Mouse (Mus musculus) neural tube, embryonic 15.5 days (tissue): ENCODE data around the gene Pum1. TPM values are rescaled to one million over a fixed set of nuclear protein-coding genes. Genes with fewer than 3 reads are reported as not detected.

ENCODE experiments used
- ATAC-seq: fragments of 200-750 bp; cut with Nextera tagmentation; 2 replicates; pipeline ENCODE4 v1.8.0; 2017; ENCODE audit warnings: mild to moderate bottlenecking, moderate TSS enrichment, moderate library complexity; ENCODE audit not compliant: low FRiP score
- H3K27ac ChIP-seq: fragments of 300-500 bp; sonication (generic); replicated peaks from 2 replicates; pipeline ENCODE4 v1.5.1; 2015; ENCODE audit warnings: mild to moderate bottlenecking, inconsistent platforms
- H3K27me3 ChIP-seq: fragments of 300-500 bp; sonication (generic); replicated peaks from 2 replicates; pipeline ENCODE4 v1.6.1; 2015; ENCODE audit warnings: inconsistent platforms
- H3K36me3 ChIP-seq: fragments of 300-500 bp; sonication (generic); 2 replicates; pipeline ENCODE4 v1.6.1; 2015; ENCODE audit warnings: inconsistent platforms
- H3K4me1 ChIP-seq: fragments of 300-500 bp; sonication (generic); 2 replicates; pipeline ENCODE4 v1.6.1; 2015; ENCODE audit warnings: inconsistent platforms
- H3K4me2 ChIP-seq: fragments of 300-500 bp; sonication (generic); 2 replicates; pipeline ENCODE4 v1.6.1; 2015; ENCODE audit warnings: inconsistent platforms, mild to moderate bottlenecking, moderate library complexity
- H3K4me3 ChIP-seq: fragments of 300-500 bp; sonication (generic); replicated peaks from 2 replicates; pipeline ENCODE4 v1.5.1; 2015; ENCODE audit warnings: mild to moderate bottlenecking, inconsistent platforms
- H3K9ac ChIP-seq: fragments of 300-500 bp; sonication (generic); replicated peaks from 2 replicates; pipeline ENCODE4 v1.6.1; 2015; ENCODE audit warnings: mild to moderate bottlenecking, inconsistent platforms
- H3K9me3 ChIP-seq: fragments of 300-500 bp; sonication (generic); replicated peaks from 2 replicates; pipeline ENCODE4 v1.6.1; 2016; ENCODE audit warnings: inconsistent platforms
- WGBS: fragments of 180-500 bp; shearing (Covaris S2); methylation state at CpG from one replicate; pipeline ENCODE4 v1.1.7; 2015; ENCODE audit warnings: mixed read lengths; 5-methylcytosine and 5-hydroxymethylcytosine counted together
- polyA plus RNA-seq: library from polyadenylated mRNA; unstranded; fragments of >200 nt; fragmentation: Nextera tagmentation; extraction: Ambion mirVana; gene quantifications from 2 replicates; pipeline ENCODE4 v1.2.1, GENCODE M21; 2015

Pum1 gene
- polyA plus RNA-seq, 1 experiment from 2014 or later, result 75.8 TPM

DNA sequence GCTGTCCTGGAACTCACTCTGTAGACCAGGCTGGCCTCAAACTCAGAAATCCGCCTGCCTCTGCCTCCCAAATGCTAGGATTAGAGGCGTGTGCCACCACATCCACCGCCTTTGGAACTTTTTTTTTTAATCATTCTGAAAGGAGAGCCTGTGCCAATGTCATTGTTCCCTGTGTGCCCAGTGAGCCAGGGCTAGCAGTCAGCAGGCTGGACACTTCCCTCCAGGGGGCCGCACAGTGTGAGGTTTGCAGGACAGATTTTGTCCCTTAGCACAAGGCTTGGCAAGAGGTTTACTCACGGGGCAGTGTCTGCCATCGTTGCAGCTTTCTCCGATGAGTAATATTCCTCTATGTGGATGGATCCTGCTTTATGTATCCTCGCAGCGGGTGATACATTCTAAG, 143.6 kb downstream of the Pum1 start:
- H3K4me1 ChIP-seq, result peaks cover 79% of the 10 kb centered on the region
- 83% methylated on average over 9 of the region's 9 CpGs for WGBS
- ATAC-seq, result no peak

DNA sequence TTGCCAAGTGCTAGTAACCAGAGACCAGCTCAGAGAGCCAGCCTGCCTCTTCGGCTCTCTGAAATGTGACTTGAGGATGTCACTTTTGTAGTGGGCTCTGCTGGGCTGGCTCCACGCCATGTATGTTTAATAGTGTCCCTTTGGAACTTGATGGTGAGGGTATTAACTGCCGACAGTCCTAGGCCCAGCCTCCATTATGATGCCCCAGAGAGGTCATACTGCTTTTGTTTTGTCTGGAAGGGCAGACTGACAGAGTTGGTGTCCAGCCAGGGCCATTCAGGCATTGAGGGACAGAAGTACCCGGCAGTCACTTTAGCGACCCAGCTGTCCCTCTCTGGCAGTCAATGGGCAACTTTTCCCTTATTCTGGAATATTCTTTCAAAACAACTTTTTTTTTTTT, 146.7 kb downstream of the Pum1 start:
- Histone ChIP-seq H3K9ac (no peak overlapping the region), H3K9me3 (no peaks in the 10 kb centered on the region), H3K4me2 (no peak overlapping the region), H3K27ac (peak overlapping the region; percentile 64; the same call in 1 of the 2 replicates), H3K4me1 (peaks cover 79% of the 10 kb centered on the region), H3K36me3 (no peaks in the 10 kb centered on the region), H3K27me3 (no peaks in the 10 kb centered on the region), H3K4me3 (no peak overlapping the region)
- no peak for ATAC-seq
- 11% methylated on average over 5 of the region's 5 CpGs for WGBS

More for the DNA sequence above, 143.6 kb downstream of the Pum1 start:
- H3K27me3 ChIP-seq, result no peaks in the 10 kb centered on the region
- H3K4me3 ChIP-seq, result no peak overlapping the region
- no peaks in the 10 kb centered on the region for H3K9me3 ChIP-seq
- H3K27ac ChIP-seq, result no peak overlapping the region
- H3K36me3 ChIP-seq, result peaks cover 3% of the 10 kb centered on the region; the same call in 1 of the 2 replicates
- H3K9ac ChIP-seq, result no peak overlapping the region
- H3K4me2 ChIP-seq, result no peak overlapping the region

DNA sequence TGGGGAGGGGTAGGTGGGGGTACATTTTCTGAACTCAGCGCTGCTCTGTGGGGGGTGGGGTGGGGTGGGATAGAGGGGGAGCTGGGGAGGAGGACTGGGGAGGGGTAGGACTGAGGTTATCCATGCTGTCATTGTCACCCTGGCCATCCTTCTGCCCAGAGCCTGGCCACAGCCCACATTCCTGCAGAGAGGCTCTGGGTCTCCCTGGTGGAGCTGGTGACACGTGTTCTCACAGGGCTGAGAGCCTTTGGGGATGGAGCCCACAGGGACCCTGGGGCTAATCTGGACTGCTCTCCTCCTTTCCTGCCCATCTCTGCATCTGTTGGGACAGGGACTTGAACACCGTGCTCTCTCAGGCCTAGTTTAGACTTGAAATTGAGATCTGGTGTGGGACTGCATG, 147.7 kb downstream of the Pum1 start:
- H3K9me3 ChIP-seq, result no peaks in the 10 kb centered on the region
- H3K4me3 ChIP-seq, result no peak overlapping the region
- H3K27ac ChIP-seq, result peak overlapping the region; percentile 73
- 30% methylated on average over 3 of the region's 3 CpGs for WGBS
- H3K27me3 ChIP-seq, result no peaks in the 10 kb centered on the region
- ATAC-seq, result peak; percentile 32; the same call in 1 of the 2 replicates
- H3K36me3 ChIP-seq, result no peaks in the 10 kb centered on the region
- no peak overlapping the region for H3K4me2 ChIP-seq
- peaks cover 79% of the 10 kb centered on the region for H3K4me1 ChIP-seq
- no peak overlapping the region for H3K9ac ChIP-seq

DNA sequence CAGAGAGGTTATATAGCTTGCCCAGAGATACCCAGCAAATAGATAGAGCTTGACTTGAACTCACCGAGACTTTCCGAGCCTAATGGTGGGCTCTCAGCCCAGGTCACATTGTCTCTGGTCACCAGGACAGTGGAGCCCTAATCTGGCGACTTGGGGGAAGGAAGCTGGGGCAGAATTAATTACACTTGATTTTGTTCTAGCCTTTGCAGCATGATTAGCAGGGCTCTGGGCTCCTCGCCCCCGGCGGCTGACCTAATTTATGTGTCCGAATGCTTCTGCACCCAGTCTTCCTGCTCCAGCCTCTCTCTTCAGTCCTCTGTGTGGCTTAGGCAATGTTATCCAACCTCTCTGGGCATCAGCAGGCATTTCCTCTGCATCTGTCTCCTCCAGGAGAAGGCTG, 148.3 kb downstream of the Pum1 start:
- Histone ChIP-seq H3K27ac (peak overlapping the region; percentile 73), H3K27me3 (no peaks in the 10 kb centered on the region), H3K9me3 (no peaks in the 10 kb centered on the region), H3K4me3 (no peak overlapping the region), H3K9ac (no peak overlapping the region), H3K36me3 (no peaks in the 10 kb centered on the region), H3K4me2 (no peak overlapping the region; the same call in 1 of the 2 replicates), H3K4me1 (peaks cover 77% of the 10 kb centered on the region)
- 33% methylated on average over 7 of the region's 7 CpGs for whole genome bisulfite sequencing
- ATAC-seq, result no peak

DNA sequence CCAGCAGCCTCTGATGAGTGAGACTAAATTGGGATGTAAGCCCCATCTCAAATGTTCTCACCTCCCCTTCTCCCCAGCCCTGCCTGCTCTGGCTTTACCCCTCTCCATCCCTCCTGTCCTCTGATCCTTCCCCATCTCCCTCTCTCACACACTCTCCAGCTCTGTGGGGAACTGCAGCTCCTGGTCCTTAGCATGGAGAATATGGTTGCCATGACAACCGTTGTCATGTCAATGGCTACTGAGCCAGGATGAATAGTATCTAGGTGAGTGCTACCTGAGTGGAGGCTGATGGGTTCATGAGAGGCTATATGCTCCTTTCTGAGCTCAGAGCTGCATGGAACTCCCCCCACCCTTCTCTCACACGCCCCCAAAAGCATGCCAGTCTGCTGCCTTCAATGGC, 150.8 kb downstream of the Pum1 start:
- peak; percentile 62 for ATAC-seq
- 35% methylated on average over 2 of the region's 2 CpGs for WGBS
- Histone ChIP-seq H3K4me2 (peak overlapping the region; percentile 30), H3K36me3 (no peaks in the 10 kb centered on the region; the same call in 1 of the 2 replicates), H3K27me3 (no peaks in the 10 kb centered on the region), H3K9me3 (no peaks in the 10 kb centered on the region), H3K4me1 (peaks cover 71% of the 10 kb centered on the region), H3K4me3 (no peak overlapping the region), H3K9ac (0 out of 2 replicates have a peak overlapping the region, but pooled peaks have one; percentile 28), H3K27ac (peak overlapping the region; percentile 77)

DNA sequence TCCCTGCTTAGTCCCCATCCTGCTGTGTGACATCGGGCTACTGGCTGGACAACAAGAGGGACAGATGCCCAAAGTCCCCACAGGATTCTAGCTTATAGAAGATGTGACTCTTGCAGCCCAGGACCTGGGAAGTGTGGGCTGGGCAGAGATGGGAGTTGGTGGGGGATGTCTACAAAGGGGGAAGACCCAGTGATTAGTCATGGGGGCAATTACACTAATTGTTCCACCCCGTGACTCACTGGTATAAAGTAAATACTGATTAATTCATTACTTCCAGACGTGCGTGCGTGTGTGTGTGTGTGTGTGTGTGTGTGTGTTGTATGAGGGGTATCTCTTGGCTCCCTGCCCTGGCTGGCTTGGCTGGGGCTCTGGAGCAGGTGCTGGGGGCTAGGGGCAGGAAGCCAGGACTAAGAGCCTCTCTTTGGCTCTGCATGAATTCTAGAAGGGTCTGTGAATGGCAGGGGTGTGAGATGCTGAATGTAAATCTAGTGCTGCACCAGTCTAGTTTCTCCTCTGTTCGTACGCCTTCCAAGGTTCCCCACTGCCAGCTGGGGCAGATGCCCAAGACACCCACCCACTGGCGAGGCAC, 151.7 kb downstream of the Pum1 start:
- ATAC-seq, result peak; percentile 21; the same call in 1 of the 2 replicates
- Histone ChIP-seq H3K4me3 (no peak overlapping the region), H3K4me2 (no peak overlapping the region), H3K27ac (peak overlapping the region; percentile 77), H3K9ac (no peak overlapping the region; the same call in 1 of the 2 replicates), H3K36me3 (peaks cover 4% of the 10 kb centered on the region; the same call in 1 of the 2 replicates), H3K4me1 (peaks cover 62% of the 10 kb centered on the region), H3K27me3 (no peaks in the 10 kb centered on the region), H3K9me3 (no peaks in the 10 kb centered on the region)
- 32% methylated on average over 8 of the region's 8 CpGs for WGBS

DNA sequence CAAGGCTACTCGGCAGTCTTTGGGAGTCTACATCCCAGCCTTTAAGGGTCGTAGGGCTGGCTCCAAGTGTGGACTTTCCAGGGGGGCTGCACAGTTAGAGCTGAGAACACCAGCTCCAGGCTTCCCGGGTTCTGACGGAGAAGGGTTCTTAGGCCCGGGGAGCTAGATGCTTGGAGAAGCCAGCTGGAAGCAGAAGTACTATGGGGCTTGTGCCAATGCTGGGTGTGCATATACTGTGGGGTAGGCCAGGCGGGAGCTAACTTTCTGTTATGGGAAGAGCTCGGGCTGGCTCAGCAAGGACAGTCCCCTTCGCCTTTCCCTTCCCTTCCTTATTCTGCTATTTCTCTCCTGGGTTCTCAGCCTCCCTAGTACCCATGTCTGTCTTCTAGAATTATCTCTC, 152.7 kb downstream of the Pum1 start:
- peaks cover 10% of the 10 kb centered on the region for H3K36me3 ChIP-seq
- H3K4me1 ChIP-seq, result peaks cover 55% of the 10 kb centered on the region
- no peaks in the 10 kb centered on the region for H3K27me3 ChIP-seq
- no peak overlapping the region for H3K9ac ChIP-seq
- peak overlapping the region; percentile 77; the same call in 1 of the 2 replicates for H3K27ac ChIP-seq
- no peak overlapping the region for H3K4me2 ChIP-seq
- H3K4me3 ChIP-seq, result no peak overlapping the region
- no peaks in the 10 kb centered on the region for H3K9me3 ChIP-seq
- 72% methylated on average over 8 of the region's 8 CpGs for WGBS
- ATAC-seq, result no peak

DNA sequence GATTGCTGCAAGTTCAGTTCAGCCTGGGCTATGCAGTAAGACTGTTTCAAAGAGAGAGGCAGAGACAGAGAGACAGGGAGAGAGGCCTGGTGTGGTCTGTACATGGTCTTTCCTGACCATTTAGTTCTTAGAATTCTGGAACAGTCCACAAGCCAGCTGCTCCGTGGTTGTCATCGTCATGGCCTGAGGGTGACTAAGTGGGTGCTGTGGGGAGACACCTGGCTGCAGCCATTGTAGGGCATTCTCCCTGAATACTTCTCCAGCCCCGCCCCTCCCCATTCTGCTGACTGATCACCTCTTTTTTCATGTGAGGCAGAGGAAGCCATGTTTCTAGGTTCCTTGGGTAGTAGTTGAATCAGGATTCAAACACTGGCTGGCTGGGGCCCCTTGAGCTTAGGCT, 156.7 kb downstream of the Pum1 start:
- 80% methylated on average over 3 of the region's 3 CpGs for WGBS
- Histone ChIP-seq H3K36me3 (peaks cover 43% of the 10 kb centered on the region), H3K4me3 (no peak overlapping the region), H3K4me2 (no peak overlapping the region), H3K9ac (no peak overlapping the region), H3K27ac (no peak overlapping the region), H3K9me3 (no peaks in the 10 kb centered on the region), H3K4me1 (peaks cover 15% of the 10 kb centered on the region), H3K27me3 (no peaks in the 10 kb centered on the region)
- ATAC-seq, result no peak

DNA sequence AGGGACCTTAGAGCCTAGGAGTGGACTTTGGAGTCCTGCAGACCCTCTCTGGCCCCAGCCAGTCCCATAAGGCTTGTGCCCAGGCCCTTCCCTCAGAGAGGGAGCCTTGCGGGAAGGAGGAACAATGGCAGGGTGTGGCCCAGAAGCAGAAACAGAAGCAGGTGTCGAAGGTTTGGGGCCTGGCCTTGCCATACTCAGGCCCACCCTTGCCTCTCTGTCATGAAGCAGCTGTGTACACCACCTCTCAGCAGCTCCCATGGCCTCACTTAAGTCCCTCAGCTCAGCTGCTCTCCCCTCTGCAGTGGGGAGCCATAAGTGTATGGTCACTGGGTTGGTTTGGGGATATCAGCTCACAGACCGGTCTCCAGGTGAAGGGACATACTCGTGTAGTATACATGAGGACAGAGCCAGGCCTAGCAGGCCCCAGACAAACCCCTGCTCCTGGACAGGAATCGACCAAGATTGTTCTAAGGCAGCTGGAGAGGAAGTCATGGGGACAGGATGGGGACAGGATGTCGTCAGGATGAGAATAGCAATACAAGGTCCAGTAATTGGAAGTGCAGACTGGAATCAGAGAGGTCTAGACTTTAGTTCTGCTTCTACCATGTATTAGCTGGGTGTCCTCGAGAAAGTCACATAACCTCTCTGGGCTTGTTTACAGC, 157.6 kb downstream of the Pum1 start:
- WGBS, result 81% methylated on average over 7 of the region's 7 CpGs
- no peaks in the 10 kb centered on the region for H3K27me3 ChIP-seq
- no peak for ATAC-seq
- H3K9ac ChIP-seq, result no peak overlapping the region
- peaks cover 6% of the 10 kb centered on the region for H3K4me1 ChIP-seq
- no peak overlapping the region for H3K4me3 ChIP-seq
- H3K36me3 ChIP-seq, result peaks cover 52% of the 10 kb centered on the region
- no peak overlapping the region; the same call in 1 of the 2 replicates for H3K27ac ChIP-seq
- no peaks in the 10 kb centered on the region for H3K9me3 ChIP-seq
- no peak overlapping the region for H3K4me2 ChIP-seq

DNA sequence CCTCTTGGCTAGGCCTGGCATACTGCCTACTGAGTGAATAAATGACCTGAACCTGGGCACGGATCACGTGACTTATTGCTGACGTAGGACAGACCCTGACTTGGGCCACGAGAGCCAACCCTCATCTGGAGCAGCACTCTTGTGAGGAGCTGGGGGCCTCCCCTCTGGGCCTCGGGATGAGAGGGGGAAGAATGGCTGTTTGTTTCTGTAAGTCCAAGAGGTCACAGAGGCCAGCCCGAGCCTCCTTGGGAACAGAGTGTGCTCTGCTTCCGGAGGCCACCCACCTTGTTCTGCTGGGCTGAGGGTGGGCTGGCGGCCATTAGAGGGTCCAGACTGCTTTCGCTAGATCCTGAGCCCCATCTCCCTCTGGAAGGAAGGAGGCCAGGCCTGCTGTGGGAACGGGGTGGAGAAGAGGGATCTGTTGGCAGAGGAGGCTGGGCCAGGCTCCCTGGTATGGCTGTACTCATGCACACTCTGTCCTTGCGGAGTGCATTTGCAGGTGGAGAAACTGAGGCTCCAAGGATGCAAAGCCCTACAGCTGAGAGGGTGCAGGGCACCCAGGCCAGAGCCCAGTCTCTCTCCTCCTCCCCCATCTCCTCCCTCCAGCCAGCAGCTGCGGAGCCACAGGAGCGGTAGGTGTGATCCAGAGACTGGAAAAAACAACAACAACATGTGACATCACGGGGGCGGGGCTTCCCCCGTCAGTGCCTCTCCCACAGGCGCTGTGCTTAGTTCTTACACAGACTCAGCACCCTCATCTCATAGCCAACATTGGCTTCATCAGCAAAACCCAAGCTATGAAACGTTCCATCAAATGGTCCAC, 165.9 kb downstream of the Pum1 start:
- Histone ChIP-seq H3K9me3 (no peaks in the 10 kb centered on the region), H3K4me1 (peaks cover 14% of the 10 kb centered on the region), H3K27me3 (no peaks in the 10 kb centered on the region), H3K4me2 (peak overlapping the region; percentile 29), H3K27ac (peak overlapping the region; percentile 70), H3K9ac (no peak overlapping the region; the same call in 1 of the 2 replicates), H3K4me3 (no peak overlapping the region), H3K36me3 (peaks cover 18% of the 10 kb centered on the region)
- WGBS, result 8% methylated on average over 18 of the region's 18 CpGs
- ATAC-seq, result peak; percentile 45
